Mouse (Mus musculus): ENCODE measurements around the gene Calm4. TPM values are rescaled to one million over a fixed set of nuclear protein-coding genes. Genes with fewer than 3 reads are reported as not detected.
"Not testable (repeated sequence)": the region's sequence is repeated elsewhere in the genome, so short reads cannot be mapped to it uniquely, and the experiment has no call there.

The Calm4 gene
- polyA plus RNA-seq, 1 experiment = not detected

- no peak overlapping the region for H3K4me3 ChIP-seq (replicated peaks; ENCODE audit: insufficient read depth, low read depth, low read length)
- no peak overlapping the region for H3K27ac ChIP-seq (ENCODE audit: insufficient read depth, low read length)
- TF ChIP-seq CTCF (IDR thresholded peaks at IDR 0.05; ENCODE audit: borderline replicate concordance, insufficient read depth, low read depth, low read length) (no peak), POLR2A (IDR thresholded peaks at IDR 0.05; ENCODE audit: borderline replicate concordance, insufficient read depth, low read length) (no peak)
- WGBS = 75% methylated on average over 2 of the region's 2 CpGs
- H3K4me1 ChIP-seq (ENCODE audit: control insufficient read depth, insufficient read depth, low read length) = no peaks in the 10 kb centered on the region
- DNase-seq = no peak
- H3K27me3 ChIP-seq (ENCODE audit: control insufficient read depth, insufficient read depth, low read length) = no peaks in the 10 kb centered on the region
Observed at GRCm38 (mm10) chr13:3832450-3832849, 5.1 kb upstream of the Calm4 start.

DNA sequence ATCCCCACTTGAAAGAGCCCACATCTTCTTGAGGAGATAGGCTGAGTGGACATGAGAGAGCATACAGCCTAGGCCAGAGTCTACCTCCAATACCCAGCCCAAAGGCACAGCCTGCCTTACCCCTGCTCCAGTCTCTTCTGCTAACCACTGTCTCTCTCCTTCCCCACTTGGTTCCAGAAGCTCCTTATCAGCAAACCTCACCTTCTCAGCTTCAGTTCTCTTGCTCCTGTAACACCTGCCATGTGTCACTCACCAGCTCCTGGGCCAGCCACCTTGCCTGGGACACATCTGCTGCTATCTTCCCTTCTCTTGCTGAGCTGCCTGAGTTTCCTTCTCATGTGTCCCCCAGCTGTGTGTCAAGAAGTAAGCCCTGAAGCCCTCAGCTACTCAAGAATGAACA lies 3.9 kb upstream of the Calm4 start:
- not testable (repeated sequence) for H3K4me3 ChIP-seq (replicated peaks; ENCODE audit: insufficient read depth, low read depth, low read length); DNase-seq; H3K27me3 ChIP-seq (ENCODE audit: control insufficient read depth, insufficient read depth, low read length); H3K4me1 ChIP-seq (ENCODE audit: control insufficient read depth, insufficient read depth, low read length); H3K27ac ChIP-seq (ENCODE audit: insufficient read depth, low read length)

- H3K4me3 ChIP-seq (replicated peaks; ENCODE audit: insufficient read depth, low read depth, low read length); H3K27ac ChIP-seq (ENCODE audit: insufficient read depth, low read length); H3K4me1 ChIP-seq (ENCODE audit: control insufficient read depth, insufficient read depth, low read length); DNase-seq; H3K27me3 ChIP-seq (ENCODE audit: control insufficient read depth, insufficient read depth, low read length): not testable (repeated sequence)
Observed at GRCm38 (mm10) chr13:3840662-3841061, 3.1 kb downstream of the Calm4 start.

DNA sequence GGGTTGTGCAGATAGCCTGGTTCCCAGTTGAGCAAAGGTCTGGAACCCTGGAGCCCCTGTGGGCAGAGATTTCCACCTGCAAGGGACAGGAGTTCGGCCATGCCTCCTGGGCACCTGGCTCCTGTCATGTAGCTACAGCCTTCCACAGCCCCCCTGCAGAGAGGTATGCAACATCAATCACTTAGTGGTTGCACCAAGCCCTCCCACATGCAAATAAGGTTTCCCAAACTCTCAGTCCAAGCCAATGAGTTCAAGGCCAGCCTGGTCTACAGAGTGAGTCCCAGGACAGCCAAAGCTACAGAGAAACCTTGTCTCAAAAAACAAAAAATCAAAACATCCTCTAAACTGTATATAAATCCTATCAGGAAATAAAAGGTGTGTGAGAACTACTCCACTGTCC lies 12.8 kb downstream of the Calm4 start:
- 55% methylated on average over 1 of the region's 1 CpGs for WGBS
- H3K4me1 ChIP-seq (ENCODE audit: control insufficient read depth, insufficient read depth, low read length) = no peaks in the 10 kb centered on the region

DNA sequence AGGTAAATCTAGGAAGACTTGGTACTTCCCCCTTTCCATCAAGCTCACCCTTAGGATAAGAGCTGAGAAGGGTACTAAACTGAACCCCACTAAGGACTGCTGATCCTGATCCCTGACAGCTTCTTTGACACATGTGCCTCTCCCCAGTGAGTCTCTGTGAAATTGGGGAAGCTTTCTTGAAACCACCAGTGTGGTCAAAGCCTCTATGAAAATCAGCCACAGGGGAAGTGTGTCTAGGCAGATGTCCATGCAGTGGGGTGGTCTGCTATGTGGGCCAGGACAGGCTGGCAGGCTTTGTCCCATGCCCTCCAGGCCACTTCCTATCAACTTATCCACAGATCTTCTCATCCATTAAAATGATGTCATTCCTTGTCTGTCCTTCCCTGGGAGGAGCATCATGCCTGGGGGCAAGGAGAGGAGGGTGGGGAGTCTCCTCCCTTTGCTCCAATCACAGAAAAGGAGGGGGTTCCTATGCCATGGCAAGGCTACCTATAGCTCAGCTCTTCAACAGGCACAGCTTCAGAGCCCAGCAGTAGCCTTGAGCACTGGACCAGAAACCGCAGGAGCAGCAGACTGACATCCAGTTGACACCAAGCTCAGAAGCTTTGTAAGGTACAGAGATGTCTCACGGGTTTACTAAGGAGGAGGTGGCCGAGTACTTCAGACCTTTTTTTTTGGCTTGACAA lies 16.2 kb downstream of the Calm4 start, which contains the start of gene Calm5:
Gene Calm5, plus strand, starts transcription at position 526 of the 686 bp plus-strand sequence.
- H3K27ac ChIP-seq (ENCODE audit: insufficient read depth, low read length); DNase-seq; H3K27me3 ChIP-seq (ENCODE audit: control insufficient read depth, insufficient read depth, low read length); H3K4me3 ChIP-seq (replicated peaks; ENCODE audit: insufficient read depth, low read depth, low read length); H3K4me1 ChIP-seq (ENCODE audit: control insufficient read depth, insufficient read depth, low read length): not testable (repeated sequence)
- 85% methylated on average over 3 of the region's 3 CpGs for WGBS

More for the DNA sequence above, 12.8 kb downstream of the Calm4 start:
- Histone ChIP-seq H3K27ac (ENCODE audit: insufficient read depth, low read length) (no peak overlapping the region), H3K27me3 (ENCODE audit: control insufficient read depth, insufficient read depth, low read length) (no peaks in the 10 kb centered on the region), H3K4me3 (replicated peaks; ENCODE audit: insufficient read depth, low read depth, low read length) (no peak overlapping the region)
- TF ChIP-seq CTCF (IDR thresholded peaks at IDR 0.05; ENCODE audit: borderline replicate concordance, insufficient read depth, low read depth, low read length) (no peak), POLR2A (IDR thresholded peaks at IDR 0.05; ENCODE audit: borderline replicate concordance, insufficient read depth, low read length) (no peak)
- DNase-seq = no peak

- Histone ChIP-seq H3K27me3 (ENCODE audit: control insufficient read depth, insufficient read depth, low read length) (no peaks in the 10 kb centered on the region), H3K4me1 (ENCODE audit: control insufficient read depth, insufficient read depth, low read length) (no peaks in the 10 kb centered on the region), H3K4me3 (replicated peaks; ENCODE audit: insufficient read depth, low read depth, low read length) (no peak overlapping the region), H3K27ac (ENCODE audit: insufficient read depth, low read length) (no peak overlapping the region)
- WGBS = 93% methylated on average over 2 of the region's 2 CpGs
- DNase-seq = no peak
- no peak for TF ChIP-seq CTCF (IDR thresholded peaks at IDR 0.05; ENCODE audit: borderline replicate concordance, insufficient read depth, low read depth, low read length)
- no peak for TF ChIP-seq POLR2A (IDR thresholded peaks at IDR 0.05; ENCODE audit: borderline replicate concordance, insufficient read depth, low read length)
Observed at GRCm38 (mm10) chr13:3854856-3855255, 17.3 kb downstream of the Calm4 start.

GRCm38 (mm10) chr13:3856252-3856651 lies 18.7 kb downstream of the Calm4 start:
- H3K27ac ChIP-seq (ENCODE audit: insufficient read depth, low read length) = no peak overlapping the region
- no peak for DNase-seq
- no peaks in the 10 kb centered on the region for H3K27me3 ChIP-seq (ENCODE audit: control insufficient read depth, insufficient read depth, low read length)
- H3K4me1 ChIP-seq (ENCODE audit: control insufficient read depth, insufficient read depth, low read length) = no peaks in the 10 kb centered on the region
- TF ChIP-seq POLR2A (IDR thresholded peaks at IDR 0.05; ENCODE audit: borderline replicate concordance, insufficient read depth, low read length) (no peak), CTCF (IDR thresholded peaks at IDR 0.05; ENCODE audit: borderline replicate concordance, insufficient read depth, low read depth, low read length) (no peak)
- H3K4me3 ChIP-seq (replicated peaks; ENCODE audit: insufficient read depth, low read depth, low read length) = no peak overlapping the region
- 72% methylated on average over 1 of the region's 1 CpGs for WGBS

- TF ChIP-seq POLR2A (IDR thresholded peaks at IDR 0.05; ENCODE audit: borderline replicate concordance, insufficient read depth, low read length) (no peak), CTCF (IDR thresholded peaks at IDR 0.05; ENCODE audit: borderline replicate concordance, insufficient read depth, low read depth, low read length) (no peak)
- DNase-seq = no peak
- no peaks in the 10 kb centered on the region for H3K4me1 ChIP-seq (ENCODE audit: control insufficient read depth, insufficient read depth, low read length)
- H3K4me3 ChIP-seq (replicated peaks; ENCODE audit: insufficient read depth, low read depth, low read length) = no peak overlapping the region
- 88% methylated on average over 8 of the region's 8 CpGs for WGBS
- no peak overlapping the region for H3K27ac ChIP-seq (ENCODE audit: insufficient read depth, low read length)
- no peaks in the 10 kb centered on the region for H3K27me3 ChIP-seq (ENCODE audit: control insufficient read depth, insufficient read depth, low read length)
Observed at GRCm38 (mm10) chr13:3861251-3861650, 23.7 kb downstream of the Calm4 start.

DNA sequence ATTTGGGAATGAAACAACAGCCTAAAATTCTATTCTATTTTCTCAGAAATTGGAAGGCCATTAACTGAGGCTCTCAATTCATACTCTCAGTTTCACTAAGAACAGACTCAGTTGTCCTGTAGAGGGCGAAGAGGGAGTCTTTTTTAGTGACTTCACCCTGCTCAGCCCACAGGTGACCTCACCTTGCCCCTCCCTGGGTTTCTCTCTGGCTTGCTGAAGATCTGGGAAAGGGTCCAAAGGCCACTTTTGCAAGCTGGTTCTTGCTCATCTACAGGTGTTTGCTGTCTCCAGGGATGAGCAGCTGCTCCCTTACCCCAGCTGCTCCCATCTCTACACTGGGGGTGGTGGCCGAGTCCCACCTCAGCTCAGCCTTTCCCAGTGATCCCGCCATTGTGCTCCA lies 24.8 kb downstream of the Calm4 start:
- H3K27ac ChIP-seq (ENCODE audit: insufficient read depth, low read length) = no peak overlapping the region
- H3K4me3 ChIP-seq (replicated peaks; ENCODE audit: insufficient read depth, low read depth, low read length) = no peak overlapping the region
- WGBS = 72% methylated on average over 3 of the region's 3 CpGs

More for the DNA sequence above, 24.8 kb downstream of the Calm4 start:
- Histone ChIP-seq H3K27me3 (ENCODE audit: control insufficient read depth, insufficient read depth, low read length) (no peaks in the 10 kb centered on the region), H3K4me1 (ENCODE audit: control insufficient read depth, insufficient read depth, low read length) (no peaks in the 10 kb centered on the region)
- TF ChIP-seq CTCF (IDR thresholded peaks at IDR 0.05; ENCODE audit: borderline replicate concordance, insufficient read depth, low read depth, low read length) (no peak), POLR2A (IDR thresholded peaks at IDR 0.05; ENCODE audit: borderline replicate concordance, insufficient read depth, low read length) (no peak)
- no peak for DNase-seq
